Mouse (Mus musculus): ENCODE results near the gene Nt5c3b. TPM values are rescaled to one million over a fixed set of nuclear protein-coding genes. Genes with fewer than 3 reads are reported as not detected.

Gene Nt5c3b
- polyA plus RNA-seq, 1 experiment from 2014 or later: 100 TPM

DNA sequence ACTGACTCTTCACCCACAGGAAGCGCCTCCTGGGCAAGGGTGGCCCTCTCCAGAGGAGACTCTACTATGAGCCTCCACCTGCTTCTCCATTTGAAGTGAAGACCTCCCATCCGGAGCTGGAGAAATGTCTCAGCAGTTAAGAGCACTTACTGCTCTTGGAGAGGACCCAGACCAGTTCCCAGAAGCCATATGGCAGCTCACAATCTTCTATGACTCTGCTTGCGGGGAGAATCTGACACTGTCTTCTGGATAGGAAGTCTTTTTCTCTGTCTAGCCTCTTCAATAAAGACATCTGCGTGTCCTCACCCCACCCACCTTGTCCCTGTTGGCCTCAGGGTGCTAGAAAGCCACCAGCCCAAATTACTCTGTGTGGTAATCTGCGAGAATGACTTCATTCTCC, 48.6 kb downstream of the Nt5c3b start:
- Histone ChIP-seq H3K27ac (replicated peaks; ENCODE audit: low read depth, low read length) (no peak overlapping the region), H3K9ac (replicated peaks; ENCODE audit: low read length) (no peak overlapping the region), H3K9me3 (ENCODE audit: control insufficient read depth, low read length) (no peaks in the 10 kb centered on the region), H3K27me3 (ENCODE audit: control insufficient read depth, insufficient read depth, low read length) (no peaks in the 10 kb centered on the region), H3K4me2 (ENCODE audit: low read length) (no peak overlapping the region), H3K4me1 (ENCODE audit: control insufficient read depth, insufficient read depth, low read length) (peaks cover 19% of the 10 kb centered on the region), H3K4me3 (replicated peaks; ENCODE audit: low read depth, low read length) (no peak overlapping the region), H3K36me3 (ENCODE audit: control insufficient read depth, insufficient read depth, low read length) (no peaks in the 10 kb centered on the region)
- ATAC-seq (ENCODE audit: low FRiP score, low TSS enrichment): no peak
- 92% methylated on average over 5 of the region's 5 CpGs for WGBS
- no peak for DNase-seq

DNA sequence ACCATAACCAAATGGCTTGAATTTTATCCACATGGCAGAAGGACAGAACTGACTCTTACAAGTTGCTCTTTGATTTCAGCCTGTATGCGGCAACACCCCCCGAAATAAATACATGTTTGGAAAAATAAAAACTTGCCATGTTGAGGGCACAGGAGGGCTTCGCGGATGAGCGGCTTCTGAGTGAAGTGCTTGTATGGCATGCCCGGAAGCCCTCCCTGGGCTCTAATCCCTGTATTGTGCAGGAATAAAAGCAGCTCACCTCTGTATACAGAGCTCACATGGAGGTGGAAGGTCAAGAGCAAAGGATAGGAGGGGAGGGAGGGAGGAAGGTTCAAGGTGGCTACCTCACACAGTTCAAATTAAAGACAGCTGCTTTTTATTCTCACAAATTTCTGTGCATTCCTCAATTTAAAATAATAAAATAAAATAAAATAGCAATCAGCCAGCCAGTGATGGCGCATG, 49.7 kb downstream of the Nt5c3b start:
- no peaks in the 10 kb centered on the region for H3K36me3 ChIP-seq (ENCODE audit: control insufficient read depth, insufficient read depth, low read length)
- H3K27me3 ChIP-seq (ENCODE audit: control insufficient read depth, insufficient read depth, low read length): no peaks in the 10 kb centered on the region
- no peak overlapping the region for H3K4me3 ChIP-seq (replicated peaks; ENCODE audit: low read depth, low read length)
- H3K27ac ChIP-seq (replicated peaks; ENCODE audit: low read depth, low read length): no peak overlapping the region
- H3K9ac ChIP-seq (replicated peaks; ENCODE audit: low read length): no peak overlapping the region
- no peak for DNase-seq
- no peak overlapping the region for H3K4me2 ChIP-seq (ENCODE audit: low read length)
- 70% methylated on average over 7 of the region's 7 CpGs for WGBS
- H3K4me1 ChIP-seq (ENCODE audit: control insufficient read depth, insufficient read depth, low read length): peaks cover 19% of the 10 kb centered on the region
- no peaks in the 10 kb centered on the region for H3K9me3 ChIP-seq (ENCODE audit: control insufficient read depth, low read length)
- no peak for ATAC-seq (ENCODE audit: low FRiP score, low TSS enrichment)

DNA sequence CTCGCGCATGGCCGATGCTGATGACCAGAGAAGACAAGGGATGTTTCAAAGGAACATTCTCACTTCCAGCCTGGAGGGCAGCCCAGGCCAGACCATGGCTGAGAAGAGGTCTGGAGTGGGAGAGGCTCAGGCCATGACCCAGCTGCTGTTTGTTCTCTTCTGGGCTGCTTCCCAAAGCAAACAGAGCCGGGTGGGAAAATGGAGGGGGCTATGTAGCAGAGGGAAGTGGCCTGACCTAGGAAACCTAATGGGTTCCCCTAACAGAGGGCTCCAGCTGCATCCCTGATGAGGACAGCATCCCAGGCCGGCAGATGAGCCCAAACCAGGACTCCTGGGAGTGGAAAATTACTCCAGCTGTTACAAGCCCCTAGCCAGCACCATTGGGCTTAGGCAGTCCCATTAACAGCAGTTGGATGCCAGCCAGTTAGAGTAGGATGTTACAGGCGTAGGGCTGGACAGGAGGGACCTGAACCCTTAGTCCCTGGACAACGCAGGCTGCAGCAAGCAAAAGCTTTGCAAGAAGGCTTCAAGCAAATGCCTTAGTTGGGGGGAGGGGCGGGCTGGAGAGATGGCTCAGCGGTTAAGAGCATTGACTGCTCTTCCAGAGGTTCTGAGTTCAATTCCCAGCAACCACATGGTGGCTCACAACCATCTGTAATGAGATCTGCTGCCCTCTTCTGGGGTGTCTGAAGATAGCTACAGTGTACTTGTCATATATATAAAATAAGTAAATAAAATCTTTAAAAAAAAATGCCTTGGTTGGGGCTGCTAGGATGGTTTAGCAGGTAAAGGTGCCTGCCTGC, 50.3 kb downstream of the Nt5c3b start:
- no peak overlapping the region for H3K27ac ChIP-seq (replicated peaks; ENCODE audit: low read depth, low read length)
- no peak for ATAC-seq (ENCODE audit: low FRiP score, low TSS enrichment)
- 67% methylated on average over 9 of the region's 9 CpGs for WGBS

DNA sequence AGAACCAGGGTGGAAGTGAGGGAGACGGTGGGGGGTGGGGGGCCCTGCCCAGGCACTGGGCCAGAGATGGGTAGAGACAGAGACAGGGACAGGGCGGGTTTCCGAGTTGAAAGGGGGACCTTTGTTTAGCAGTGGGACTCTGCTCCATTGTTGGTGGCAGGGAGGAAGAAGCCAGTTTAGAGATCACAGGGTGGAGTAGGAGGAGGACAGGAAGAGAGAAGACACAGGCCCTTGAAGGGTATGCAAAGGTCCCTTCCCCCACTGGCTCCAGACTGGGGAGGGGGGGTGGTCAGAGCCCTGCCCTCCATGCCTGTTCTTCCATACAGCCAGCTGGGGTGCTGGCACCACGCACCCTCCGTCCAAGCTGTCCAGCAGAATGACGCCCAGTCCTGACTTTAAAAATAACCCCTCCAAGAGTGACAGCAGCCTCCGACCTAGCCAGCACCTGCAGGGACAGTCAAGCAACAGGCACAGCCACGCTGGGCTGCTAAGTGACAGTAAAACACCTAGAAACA, 51.6 kb downstream of the Nt5c3b start:
- no peak for ATAC-seq (ENCODE audit: low FRiP score, low TSS enrichment)

More for the DNA sequence above, 50.3 kb downstream of the Nt5c3b start:
- H3K9ac ChIP-seq (replicated peaks; ENCODE audit: low read length): no peak overlapping the region
- H3K4me3 ChIP-seq (replicated peaks; ENCODE audit: low read depth, low read length): no peak overlapping the region
- peaks cover 15% of the 10 kb centered on the region for H3K4me1 ChIP-seq (ENCODE audit: control insufficient read depth, insufficient read depth, low read length)
- 0 out of 2 replicates have a peak, but pooled peaks cover 4% of the 10 kb centered on the region for H3K36me3 ChIP-seq (ENCODE audit: control insufficient read depth, insufficient read depth, low read length)
- H3K4me2 ChIP-seq (ENCODE audit: low read length): no peak overlapping the region
- peak; percentile 44 for DNase-seq
- H3K9me3 ChIP-seq (ENCODE audit: control insufficient read depth, low read length): no peaks in the 10 kb centered on the region
- no peaks in the 10 kb centered on the region for H3K27me3 ChIP-seq (ENCODE audit: control insufficient read depth, insufficient read depth, low read length)

DNA sequence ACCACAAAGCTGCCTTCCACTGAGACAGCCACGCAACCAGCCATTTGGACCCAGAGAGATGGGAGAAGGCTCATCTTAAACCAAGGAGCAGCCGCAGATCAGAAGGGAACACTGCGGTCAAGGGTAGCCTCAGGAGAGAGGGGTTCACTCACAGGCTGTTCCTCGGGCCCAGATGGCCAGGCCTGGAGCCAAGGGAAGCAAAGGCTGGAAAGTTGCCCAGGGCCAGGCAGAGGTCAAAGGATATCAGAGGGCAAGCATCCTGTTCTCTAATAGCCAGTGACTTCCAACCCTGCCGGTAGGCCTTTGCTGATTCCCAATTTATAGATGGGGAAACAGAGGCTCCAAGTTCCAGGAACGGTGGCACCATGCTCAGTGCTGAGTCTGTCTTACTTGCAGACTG, 53.0 kb downstream of the Nt5c3b start:
- Histone ChIP-seq H3K9me3 (ENCODE audit: control insufficient read depth, low read length) (no peaks in the 10 kb centered on the region), H3K27me3 (ENCODE audit: control insufficient read depth, insufficient read depth, low read length) (no peaks in the 10 kb centered on the region), H3K27ac (replicated peaks; ENCODE audit: low read depth, low read length) (no peak overlapping the region), H3K4me1 (ENCODE audit: control insufficient read depth, insufficient read depth, low read length) (no peaks in the 10 kb centered on the region; the same call in 1 of the 2 replicates), H3K4me3 (replicated peaks; ENCODE audit: low read depth, low read length) (no peak overlapping the region), H3K36me3 (ENCODE audit: control insufficient read depth, insufficient read depth, low read length) (peaks cover 29% of the 10 kb centered on the region), H3K4me2 (ENCODE audit: low read length) (no peak overlapping the region), H3K9ac (replicated peaks; ENCODE audit: low read length) (no peak overlapping the region)
- DNase-seq (no peak), ATAC-seq (ENCODE audit: low FRiP score, low TSS enrichment) (no peak)
- 93% methylated on average over 6 of the region's 6 CpGs for WGBS

More for the DNA sequence above, 51.6 kb downstream of the Nt5c3b start:
- no peaks in the 10 kb centered on the region for H3K27me3 ChIP-seq (ENCODE audit: control insufficient read depth, insufficient read depth, low read length)
- no peak overlapping the region for H3K27ac ChIP-seq (replicated peaks; ENCODE audit: low read depth, low read length)
- no peaks in the 10 kb centered on the region for H3K9me3 ChIP-seq (ENCODE audit: control insufficient read depth, low read length)
- H3K4me3 ChIP-seq (replicated peaks; ENCODE audit: low read depth, low read length): no peak overlapping the region
- DNase-seq: no peak
- WGBS: 38% methylated on average over 8 of the region's 8 CpGs
- no peak overlapping the region for H3K4me2 ChIP-seq (ENCODE audit: low read length)
- H3K9ac ChIP-seq (replicated peaks; ENCODE audit: low read length): no peak overlapping the region
- H3K4me1 ChIP-seq (ENCODE audit: control insufficient read depth, insufficient read depth, low read length): peaks cover 2% of the 10 kb centered on the region; the same call in 1 of the 2 replicates
- H3K36me3 ChIP-seq (ENCODE audit: control insufficient read depth, insufficient read depth, low read length): peaks cover 15% of the 10 kb centered on the region

DNA sequence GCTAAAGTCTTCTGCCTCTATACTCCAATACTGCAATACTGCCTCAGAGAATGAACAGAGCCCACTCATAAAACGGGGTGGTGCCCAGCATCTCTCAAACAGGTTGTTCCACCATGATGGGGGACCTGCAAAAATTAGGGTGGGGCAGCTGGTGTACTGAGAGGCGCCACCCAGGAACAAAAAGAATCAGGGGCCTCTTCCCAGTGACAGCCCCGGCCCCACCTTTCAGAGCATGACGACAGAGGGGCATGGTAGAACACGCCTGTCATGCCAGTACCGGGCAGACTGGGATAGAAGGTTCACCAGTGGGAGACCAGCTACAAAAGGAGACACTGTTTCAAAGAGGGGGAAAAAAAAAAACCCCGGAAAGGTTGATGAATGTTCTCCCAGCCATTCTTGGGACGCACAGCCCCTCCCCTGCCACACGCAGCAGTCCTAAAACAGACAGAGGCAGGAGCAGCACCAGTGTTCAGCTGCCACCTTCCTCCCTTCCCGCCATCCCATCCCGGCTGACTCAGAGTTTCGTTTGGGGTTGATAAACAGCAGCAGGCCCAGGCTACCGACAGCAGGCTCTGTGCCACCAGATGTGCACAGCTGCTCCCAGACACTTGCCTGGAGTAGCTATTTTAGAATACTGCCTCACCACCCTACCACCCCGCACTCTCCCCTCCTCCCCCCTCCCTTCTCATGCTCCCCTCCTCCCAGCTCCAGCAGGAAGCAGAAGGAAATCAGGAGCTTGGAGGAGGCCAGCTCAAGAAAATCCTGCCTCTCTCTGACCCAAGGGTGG, 53.8 kb downstream of the Nt5c3b start:
- Histone ChIP-seq H3K9ac (replicated peaks; ENCODE audit: low read length) (no peak overlapping the region), H3K27ac (replicated peaks; ENCODE audit: low read depth, low read length) (no peak overlapping the region), H3K27me3 (ENCODE audit: control insufficient read depth, insufficient read depth, low read length) (no peaks in the 10 kb centered on the region), H3K9me3 (ENCODE audit: control insufficient read depth, low read length) (no peaks in the 10 kb centered on the region), H3K4me2 (ENCODE audit: low read length) (no peak overlapping the region), H3K4me3 (replicated peaks; ENCODE audit: low read depth, low read length) (no peak overlapping the region), H3K4me1 (ENCODE audit: control insufficient read depth, insufficient read depth, low read length) (no peaks in the 10 kb centered on the region; the same call in 1 of the 2 replicates), H3K36me3 (ENCODE audit: control insufficient read depth, insufficient read depth, low read length) (peaks cover 37% of the 10 kb centered on the region)
- no peak for ATAC-seq (ENCODE audit: low FRiP score, low TSS enrichment)
- DNase-seq: no peak
- WGBS: 66% methylated on average over 14 of the region's 14 CpGs

DNA sequence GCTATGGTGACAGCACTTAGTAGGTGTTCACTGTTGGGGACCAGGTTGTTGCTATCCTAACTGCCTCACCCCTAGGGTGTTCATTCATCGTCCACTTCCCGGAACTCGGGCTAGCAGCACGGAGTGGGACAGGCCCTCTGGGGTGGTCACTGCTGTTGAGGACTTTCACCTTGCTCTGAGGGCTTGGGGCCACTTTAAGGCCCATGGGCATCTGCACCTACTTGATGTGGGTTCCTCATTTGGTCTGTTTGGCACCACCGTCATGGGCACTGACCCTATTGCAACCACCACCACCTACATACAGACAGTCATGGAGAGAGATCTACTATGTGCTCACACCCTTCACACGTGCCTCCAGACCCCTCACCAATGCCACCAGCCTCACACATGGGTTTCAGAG, 54.5 kb downstream of the Nt5c3b start:
- H3K4me1 ChIP-seq (ENCODE audit: control insufficient read depth, insufficient read depth, low read length): no peaks in the 10 kb centered on the region; the same call in 1 of the 2 replicates
- H3K4me3 ChIP-seq (replicated peaks; ENCODE audit: low read depth, low read length): no peak overlapping the region
- DNase-seq (no peak), ATAC-seq (ENCODE audit: low FRiP score, low TSS enrichment) (no peak)
- H3K4me2 ChIP-seq (ENCODE audit: low read length): no peak overlapping the region
- H3K9me3 ChIP-seq (ENCODE audit: control insufficient read depth, low read length): no peaks in the 10 kb centered on the region
- 93% methylated on average over 6 of the region's 6 CpGs for WGBS
- peaks cover 43% of the 10 kb centered on the region for H3K36me3 ChIP-seq (ENCODE audit: control insufficient read depth, insufficient read depth, low read length)
- H3K27me3 ChIP-seq (ENCODE audit: control insufficient read depth, insufficient read depth, low read length): no peaks in the 10 kb centered on the region
- H3K27ac ChIP-seq (replicated peaks; ENCODE audit: low read depth, low read length): no peak overlapping the region
- no peak overlapping the region for H3K9ac ChIP-seq (replicated peaks; ENCODE audit: low read length)

DNA sequence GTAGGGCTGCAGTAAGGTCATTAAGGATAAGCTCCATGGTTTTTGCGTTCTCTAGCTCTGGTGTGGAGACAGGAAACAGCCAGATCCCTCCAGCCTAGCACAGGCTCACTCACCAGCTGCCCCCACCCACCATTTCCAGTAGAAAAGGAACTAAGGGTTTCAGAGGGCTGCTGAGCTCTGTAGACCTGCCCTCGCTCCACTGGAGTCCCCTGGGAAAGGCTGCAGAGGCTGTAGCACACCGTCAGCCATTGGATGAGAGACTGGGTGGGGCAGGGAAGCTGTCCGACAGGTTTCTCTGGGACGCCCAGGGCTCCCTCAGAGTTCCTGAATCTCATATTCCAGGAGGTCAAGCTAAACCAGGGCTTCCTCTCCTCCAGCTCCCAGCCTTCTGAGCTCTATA, 55.0 kb downstream of the Nt5c3b start:
- H3K36me3 ChIP-seq (ENCODE audit: control insufficient read depth, insufficient read depth, low read length): peaks cover 49% of the 10 kb centered on the region
- DNase-seq: no peak
- ATAC-seq (ENCODE audit: low FRiP score, low TSS enrichment): no peak
- H3K4me3 ChIP-seq (replicated peaks; ENCODE audit: low read depth, low read length): no peak overlapping the region
- no peaks in the 10 kb centered on the region for H3K9me3 ChIP-seq (ENCODE audit: control insufficient read depth, low read length)
- 45% methylated on average over 5 of the region's 5 CpGs for WGBS
- H3K4me2 ChIP-seq (ENCODE audit: low read length): no peak overlapping the region
- H3K27me3 ChIP-seq (ENCODE audit: control insufficient read depth, insufficient read depth, low read length): no peaks in the 10 kb centered on the region
- no peak overlapping the region for H3K27ac ChIP-seq (replicated peaks; ENCODE audit: low read depth, low read length)
- no peaks in the 10 kb centered on the region; the same call in 1 of the 2 replicates for H3K4me1 ChIP-seq (ENCODE audit: control insufficient read depth, insufficient read depth, low read length)
- H3K9ac ChIP-seq (replicated peaks; ENCODE audit: low read length): no peak overlapping the region
